Mouse (Mus musculus) monocyte, adult 2 months (primary cell): Measurements from ENCODE around the gene Smyd3.

Experiments
- DNase-seq, 2 experiments: peaks; one replicate each; pipeline ENCODE4 v3.0.0; 2022; ENCODE audit warnings: low spot score in 2 of 2, low read depth in 1 of 2

Smyd3 gene

GRCm38 (mm10) chr1:179041905-179042337, 475.9 kb downstream of the Smyd3 start:
- no peak for DNase-seq

GRCm38 (mm10) chr1:179041231-179041904, 476.5 kb downstream of the Smyd3 start:
- no peak for DNase-seq

GRCm38 (mm10) chr1:179038801-179039200, 479.0 kb downstream of the Smyd3 start:
- no peak for DNase-seq

- no peak for DNase-seq
Observed at GRCm38 (mm10) chr1:179032947-179033346, 484.9 kb downstream of the Smyd3 start.

GRCm38 (mm10) chr1:179031581-179031980, 486.3 kb downstream of the Smyd3 start:
- no peak for DNase-seq

- DNase-seq = no peak
Observed at GRCm38 (mm10) chr1:179026614-179027013, 491.2 kb downstream of the Smyd3 start.

- DNase-seq = no peak
Observed at GRCm38 (mm10) chr1:179025169-179025568, 492.7 kb downstream of the Smyd3 start.

- no peak for DNase-seq
Observed at GRCm38 (mm10) chr1:179023486-179023885, 494.4 kb downstream of the Smyd3 start.

GRCm38 (mm10) chr1:179017428-179017827, 500.4 kb downstream of the Smyd3 start:
- no peak for DNase-seq

- DNase-seq = no peak
Observed at GRCm38 (mm10) chr1:179013021-179013420, 504.8 kb downstream of the Smyd3 start.

GRCm38 (mm10) chr1:179012273-179012672, 505.6 kb downstream of the Smyd3 start:
- no peak for DNase-seq

GRCm38 (mm10) chr1:179010756-179011155, 507.1 kb downstream of the Smyd3 start:
- DNase-seq = no peak

GRCm38 (mm10) chr1:179009911-179010310, 507.9 kb downstream of the Smyd3 start:
- DNase-seq = no peak

GRCm38 (mm10) chr1:179004133-179004866, 513.5 kb downstream of the Smyd3 start:
- DNase-seq = no peak

- no peak for DNase-seq
Observed at GRCm38 (mm10) chr1:179003406-179004132, 514.3 kb downstream of the Smyd3 start.

- no peak for DNase-seq
Observed at GRCm38 (mm10) chr1:178999876-179000528, 517.8 kb downstream of the Smyd3 start.

GRCm38 (mm10) chr1:178997870-178998269, 520.0 kb downstream of the Smyd3 start:
- no peak for DNase-seq

GRCm38 (mm10) chr1:178994263-178994662, 523.6 kb downstream of the Smyd3 start:
- no peak for DNase-seq

GRCm38 (mm10) chr1:178992503-178992902, 525.3 kb downstream of the Smyd3 start:
- no peak for DNase-seq

GRCm38 (mm10) chr1:178991470-178991869, 526.4 kb downstream of the Smyd3 start:
- peak; percentile 2 to 17 for DNase-seq

GRCm38 (mm10) chr1:178991045-178991444, 526.8 kb downstream of the Smyd3 start:
- DNase-seq = no peak
